Mouse (Mus musculus) neutrophil, adult 5-6 weeks (primary cell): ENCODE results near the gene Atxn7l3b. TPM values are rescaled to one million over a fixed set of nuclear protein-coding genes. Genes with fewer than 3 reads are reported as not detected.
"Not testable (repeated sequence)": the region's sequence is repeated elsewhere in the genome, so short reads cannot be mapped to it uniquely, and the experiment has no call there.

Experiments
- ATAC-seq: fragments of 151-379, 151-347 bp; 2 replicates; pipeline ENCODE4 v1.8.0; 2017; ENCODE audit warnings: mild to moderate bottlenecking, moderate TSS enrichment; ENCODE audit not compliant: insufficient number of reproducible peaks, poor library complexity, low FRiP score, severe bottlenecking; ENCODE audit errors: extremely low read depth
- total RNA-seq: library from RNA; stranded (forward); fragments of 200-1000 nt; gene quantifications from 2 replicates; pipeline ENCODE4 v1.2.3, GENCODE M21; 2017

Gene Atxn7l3b
- 56.6 and 64.4 TPM in 2 replicates for total RNA-seq

GRCm38 (mm10) chr10:112928452-112929221 lies at the start of gene Atxn7l3b:
Gene Atxn7l3b, minus strand, starts transcription at chr10:112929001.
- ATAC-seq: peak; percentile 87

GRCm38 (mm10) chr10:112977586-112977985 lies 48.8 kb upstream of the Atxn7l3b start:
- ATAC-seq: no peak

- ATAC-seq: no peak
These were observed 44.7 kb upstream of the Atxn7l3b start for GRCm38 (mm10) chr10:112973286-112974026.

GRCm38 (mm10) chr10:112970002-112970589 lies 41.3 kb upstream of the Atxn7l3b start:
- ATAC-seq: no peak

GRCm38 (mm10) chr10:112967578-112967977 lies 38.8 kb upstream of the Atxn7l3b start:
- no peak for ATAC-seq

GRCm38 (mm10) chr10:112962216-112962615 lies 33.4 kb upstream of the Atxn7l3b start:
- not testable (repeated sequence) for ATAC-seq

GRCm38 (mm10) chr10:112954140-112954539 lies 25.3 kb upstream of the Atxn7l3b start:
- no peak for ATAC-seq

GRCm38 (mm10) chr10:112948453-112948852 lies 19.7 kb upstream of the Atxn7l3b start:
- no peak for ATAC-seq

- no peak for ATAC-seq
These were observed 418 bp upstream of the Atxn7l3b start for GRCm38 (mm10) chr10:112929222-112929615.

GRCm38 (mm10) chr10:112926961-112927360 lies 1.8 kb downstream of the Atxn7l3b start:
- no peak for ATAC-seq

- ATAC-seq: no peak
These were observed 2.5 kb downstream of the Atxn7l3b start for GRCm38 (mm10) chr10:112926271-112926670.

- no peak for ATAC-seq
These were observed 12.1 kb downstream of the Atxn7l3b start for GRCm38 (mm10) chr10:112916575-112917190.

GRCm38 (mm10) chr10:112900243-112900642 lies 28.6 kb downstream of the Atxn7l3b start:
- no peak for ATAC-seq

- no peak for ATAC-seq
These were observed 29.0 kb downstream of the Atxn7l3b start for GRCm38 (mm10) chr10:112899796-112900195.

GRCm38 (mm10) chr10:112896636-112897035 lies 32.2 kb downstream of the Atxn7l3b start:
- ATAC-seq: no peak

GRCm38 (mm10) chr10:112893622-112894252 lies 35.1 kb downstream of the Atxn7l3b start:
- no peak for ATAC-seq

GRCm38 (mm10) chr10:112884064-112884463 lies 44.7 kb downstream of the Atxn7l3b start:
- no peak for ATAC-seq

GRCm38 (mm10) chr10:112883688-112884004 lies 45.2 kb downstream of the Atxn7l3b start:
- ATAC-seq: no peak
